Mouse (Mus musculus) adrenal gland, adult (tissue): ENCODE results near the gene Olfr715b.
"Not testable (repeated sequence)": the region's sequence is repeated elsewhere in the genome, so short reads cannot be mapped to it uniquely, and the experiment has no call there.

Experiments
- DNase-seq, 2 experiments: peaks; one replicate each; pipeline ENCODE4 v3.0.0; 2022 to 2023; ENCODE audit warnings: low spot score in 1 of 2; ENCODE audit not compliant: inconsistent age in 2 of 2

Gene Olfr715b

DNA sequence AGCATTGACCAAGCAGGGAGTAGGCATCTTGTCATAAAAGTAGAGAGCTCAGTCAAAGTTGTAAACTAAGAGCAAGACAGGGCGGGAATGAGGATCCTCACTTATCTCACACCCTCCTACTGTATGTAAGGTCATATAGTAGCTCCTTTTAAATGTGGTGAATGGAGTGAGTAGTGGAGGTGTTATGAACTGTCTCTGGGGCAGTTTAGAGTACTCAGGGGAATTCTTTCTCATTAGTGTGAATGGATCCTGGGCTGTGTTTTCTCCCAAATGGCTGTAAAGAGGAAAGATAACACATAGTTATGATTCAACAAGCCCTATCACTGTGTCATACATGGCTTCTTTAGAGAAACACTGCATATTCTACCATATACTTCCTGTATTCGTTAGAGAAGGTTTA is at the start of gene Olfr715b:
TSS of gene Olfr715b (minus strand) at position 101 of the 400 bp plus-strand sequence.
- DNase-seq: not testable (repeated sequence)

- not testable (repeated sequence) for DNase-seq
Measured at GRCm38 (mm10) chr7:107138027-107138426, 27.9 kb upstream of the Olfr715b start, which contains the start of gene Olfr716. Gene Olfr716, plus strand, starts transcription at chr7:107138327.

DNA sequence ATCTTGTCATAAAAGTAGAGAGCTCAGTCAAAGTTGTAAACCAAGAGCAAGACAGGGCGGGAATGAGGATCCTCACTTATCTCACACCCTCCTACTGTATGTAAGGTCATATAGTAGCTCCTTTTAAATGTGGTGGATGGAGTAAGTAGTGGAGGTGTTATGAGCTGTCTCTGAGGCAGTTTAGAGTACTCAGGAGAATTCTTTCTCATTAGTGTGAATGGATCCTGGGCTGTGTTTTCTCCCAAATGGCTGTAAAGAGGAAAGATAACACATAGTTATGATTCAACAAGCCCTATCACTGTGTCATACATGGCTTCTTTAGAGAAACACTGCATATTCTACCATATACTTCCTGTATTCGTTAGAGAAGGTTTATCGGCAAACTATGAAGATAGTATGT is 20.8 kb upstream of the Olfr715b start, which contains the start of gene Olfr715:
TSS of gene Olfr715 (minus strand) at position 101 of the 400 bp plus-strand sequence.
- DNase-seq: not testable (repeated sequence)

DNA sequence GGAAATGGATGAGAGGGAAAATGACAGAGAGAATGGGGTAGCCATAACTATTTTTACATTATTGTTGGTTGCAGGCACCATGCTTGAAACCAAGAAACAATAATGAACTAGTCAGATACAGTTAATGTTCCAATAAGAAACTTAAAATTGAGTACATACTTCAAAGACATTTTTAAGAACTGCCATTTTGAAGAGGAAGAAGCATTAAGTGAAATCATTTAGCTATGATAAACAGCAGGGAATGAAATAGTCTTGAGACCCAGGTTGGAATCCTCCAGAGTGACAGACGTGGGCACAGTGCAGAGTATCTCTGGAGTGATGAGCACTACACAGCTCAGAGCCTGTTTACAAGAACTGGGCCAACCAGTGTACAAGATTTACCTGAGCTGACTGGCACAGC is 17.2 kb downstream of the Olfr715b start, which contains the start of gene Olfr17:
TSS of gene Olfr17 (plus strand) at position 301 of the 400 bp plus-strand sequence.
- DNase-seq: no peak

GRCm38 (mm10) chr7:107070681-107071080 is 39.5 kb downstream of the Olfr715b start, which contains the start of gene Olfr714:
Gene Olfr714, plus strand, starts transcription at chr7:107070981.
- DNase-seq: no peak
